Mouse (Mus musculus): ENCODE data around the gene Lima1. TPM values are rescaled to one million over a fixed set of nuclear protein-coding genes. Genes with fewer than 3 reads are reported as not detected.
A peak's percentile ranks its signal among the peaks of the same experiment; 100 is the strongest.

Gene Lima1
- total RNA-seq, 2 experiments from 2014 or later, result 2.1 to 6.7 TPM

GRCm38 (mm10) chr15:99874612-99875333 lies 483 bp downstream of the Lima1 start:
- 0 out of 2 replicates have a peak, but pooled peaks have one; percentile 10 for ATAC-seq (replicated peaks; ENCODE audit: low FRiP score, poor library complexity, severe bottlenecking)

- no peak for ATAC-seq (replicated peaks; ENCODE audit: low FRiP score, poor library complexity, severe bottlenecking)
Observed at GRCm38 (mm10) chr15:99872543-99872942, 2.7 kb downstream of the Lima1 start.

- ATAC-seq (replicated peaks; ENCODE audit: low FRiP score, poor library complexity, severe bottlenecking), result no peak
Observed at GRCm38 (mm10) chr15:99867654-99868053, 7.6 kb downstream of the Lima1 start.

GRCm38 (mm10) chr15:99866450-99867221 lies 8.6 kb downstream of the Lima1 start:
- ATAC-seq (replicated peaks; ENCODE audit: low FRiP score, poor library complexity, severe bottlenecking), result no peak

- no peak for ATAC-seq (replicated peaks; ENCODE audit: low FRiP score, poor library complexity, severe bottlenecking)
Observed at GRCm38 (mm10) chr15:99865942-99866341, 9.3 kb downstream of the Lima1 start.

GRCm38 (mm10) chr15:99865494-99865941 lies 9.7 kb downstream of the Lima1 start:
- ATAC-seq (replicated peaks; ENCODE audit: low FRiP score, poor library complexity, severe bottlenecking), result no peak

GRCm38 (mm10) chr15:99865046-99865445 lies 10.2 kb downstream of the Lima1 start:
- ATAC-seq (replicated peaks; ENCODE audit: low FRiP score, poor library complexity, severe bottlenecking), result no peak

- ATAC-seq (replicated peaks; ENCODE audit: low FRiP score, poor library complexity, severe bottlenecking), result no peak
Observed at GRCm38 (mm10) chr15:99863786-99864185, 11.5 kb downstream of the Lima1 start.

GRCm38 (mm10) chr15:99863358-99863757 lies 11.9 kb downstream of the Lima1 start:
- no peak for ATAC-seq (replicated peaks; ENCODE audit: low FRiP score, poor library complexity, severe bottlenecking)

- ATAC-seq (replicated peaks; ENCODE audit: low FRiP score, poor library complexity, severe bottlenecking), result no peak
Observed at GRCm38 (mm10) chr15:99862473-99862872, 12.8 kb downstream of the Lima1 start.

- ATAC-seq (replicated peaks; ENCODE audit: low FRiP score, poor library complexity, severe bottlenecking), result no peak
Observed at GRCm38 (mm10) chr15:99861955-99862354, 13.3 kb downstream of the Lima1 start.

GRCm38 (mm10) chr15:99861536-99861935 lies 13.7 kb downstream of the Lima1 start:
- no peak for ATAC-seq (replicated peaks; ENCODE audit: low FRiP score, poor library complexity, severe bottlenecking)

- no peak for ATAC-seq (replicated peaks; ENCODE audit: low FRiP score, poor library complexity, severe bottlenecking)
Observed at GRCm38 (mm10) chr15:99859644-99860392, 15.4 kb downstream of the Lima1 start.

- ATAC-seq (replicated peaks; ENCODE audit: low FRiP score, poor library complexity, severe bottlenecking), result no peak
Observed at GRCm38 (mm10) chr15:99857479-99857878, 17.8 kb downstream of the Lima1 start.

- ATAC-seq (replicated peaks; ENCODE audit: low FRiP score, poor library complexity, severe bottlenecking), result no peak
Observed at GRCm38 (mm10) chr15:99855119-99855518, 20.1 kb downstream of the Lima1 start.

- no peak for ATAC-seq (replicated peaks; ENCODE audit: low FRiP score, poor library complexity, severe bottlenecking)
Observed at GRCm38 (mm10) chr15:99852606-99853237, 22.5 kb downstream of the Lima1 start.

GRCm38 (mm10) chr15:99850265-99850664 lies 25.0 kb downstream of the Lima1 start:
- no peak for ATAC-seq (replicated peaks; ENCODE audit: low FRiP score, poor library complexity, severe bottlenecking)

- no peak for ATAC-seq (replicated peaks; ENCODE audit: low FRiP score, poor library complexity, severe bottlenecking)
Observed at GRCm38 (mm10) chr15:99847937-99848336, 27.3 kb downstream of the Lima1 start.

- ATAC-seq (replicated peaks; ENCODE audit: low FRiP score, poor library complexity, severe bottlenecking), result no peak
Observed at GRCm38 (mm10) chr15:99847207-99847881, 27.9 kb downstream of the Lima1 start.

Data from erythroid progenitor cell, adult 5-6 weeks (primary cell).